Mouse (Mus musculus): ENCODE data around the gene Gramd1b. TPM values are rescaled to one million over a fixed set of nuclear protein-coding genes. Genes with fewer than 3 reads are reported as not detected.

Gramd1b gene
- polyA plus RNA-seq, 1 experiment from 2014 or later = 6.1 TPM

- H3K9me3 ChIP-seq = no peaks in the 10 kb centered on the region
- no peak overlapping the region for H3K4me2 ChIP-seq (replicated peaks)
- no peaks in the 10 kb centered on the region for H3K4me1 ChIP-seq
- no peaks in the 10 kb centered on the region for H3K36me3 ChIP-seq
- H3K27ac ChIP-seq = no peak overlapping the region
- ATAC-seq (ENCODE audit: low FRiP score, low read depth) = no peak
- no peak overlapping the region for H3K9ac ChIP-seq
- WGBS = 92% methylated on average over 15 of the region's 15 CpGs
- H3K27me3 ChIP-seq (replicated peaks) = no peaks in the 10 kb centered on the region
- H3K4me3 ChIP-seq = no peak overlapping the region
These were observed 199.5 kb downstream of the Gramd1b start for GRCm38 (mm10) chr9:40331411-40332286.

- ATAC-seq (ENCODE audit: low FRiP score, low read depth) = peak; percentile 82
- Histone ChIP-seq H3K4me3 (no peak overlapping the region), H3K4me2 (replicated peaks) (no peak overlapping the region), H3K4me1 (no peaks in the 10 kb centered on the region), H3K27ac (no peak overlapping the region), H3K36me3 (no peaks in the 10 kb centered on the region), H3K9me3 (no peaks in the 10 kb centered on the region), H3K27me3 (replicated peaks) (no peaks in the 10 kb centered on the region), H3K9ac (no peak overlapping the region)
- WGBS = 58% methylated on average over 19 of the region's 19 CpGs
These were observed 200.4 kb downstream of the Gramd1b start for GRCm38 (mm10) chr9:40330609-40331382.

GRCm38 (mm10) chr9:40326260-40326915 is 204.8 kb downstream of the Gramd1b start:
- no peak overlapping the region for H3K4me2 ChIP-seq (replicated peaks)
- H3K9ac ChIP-seq = no peak overlapping the region
- no peaks in the 10 kb centered on the region for H3K9me3 ChIP-seq
- H3K36me3 ChIP-seq = no peaks in the 10 kb centered on the region
- no peaks in the 10 kb centered on the region for H3K4me1 ChIP-seq
- ATAC-seq (ENCODE audit: low FRiP score, low read depth) = no peak
- no peak overlapping the region for H3K27ac ChIP-seq
- no peak overlapping the region for H3K4me3 ChIP-seq
- 73% methylated on average over 7 of the region's 7 CpGs for WGBS
- no peaks in the 10 kb centered on the region for H3K27me3 ChIP-seq (replicated peaks)

GRCm38 (mm10) chr9:40324826-40325225 is 206.4 kb downstream of the Gramd1b start:
- Histone ChIP-seq H3K4me3 (no peak overlapping the region), H3K9me3 (no peaks in the 10 kb centered on the region), H3K27me3 (replicated peaks) (no peaks in the 10 kb centered on the region), H3K4me2 (replicated peaks) (no peak overlapping the region), H3K36me3 (no peaks in the 10 kb centered on the region), H3K4me1 (0 out of 2 replicates have a peak, but pooled peaks cover 3% of the 10 kb centered on the region), H3K9ac (no peak overlapping the region), H3K27ac (no peak overlapping the region)
- ATAC-seq (ENCODE audit: low FRiP score, low read depth) = no peak
- WGBS = 96% methylated on average over 6 of the region's 6 CpGs

- no peaks in the 10 kb centered on the region for H3K36me3 ChIP-seq
- H3K4me1 ChIP-seq = 0 out of 2 replicates have a peak, but pooled peaks cover 3% of the 10 kb centered on the region
- no peaks in the 10 kb centered on the region for H3K9me3 ChIP-seq
- H3K9ac ChIP-seq = no peak overlapping the region
- H3K4me3 ChIP-seq = no peak overlapping the region
- H3K27ac ChIP-seq = no peak overlapping the region
- 90% methylated on average over 4 of the region's 4 CpGs for WGBS
- H3K27me3 ChIP-seq (replicated peaks) = no peaks in the 10 kb centered on the region
- H3K4me2 ChIP-seq (replicated peaks) = no peak overlapping the region
- ATAC-seq (ENCODE audit: low FRiP score, low read depth) = no peak
These were observed 206.9 kb downstream of the Gramd1b start for GRCm38 (mm10) chr9:40324232-40324792.

- Histone ChIP-seq H3K4me3 (no peak overlapping the region), H3K36me3 (no peaks in the 10 kb centered on the region), H3K9ac (no peak overlapping the region), H3K9me3 (no peaks in the 10 kb centered on the region), H3K27me3 (replicated peaks) (no peaks in the 10 kb centered on the region), H3K27ac (no peak overlapping the region), H3K4me1 (0 out of 2 replicates have a peak, but pooled peaks cover 3% of the 10 kb centered on the region), H3K4me2 (replicated peaks) (no peak overlapping the region)
- ATAC-seq (ENCODE audit: low FRiP score, low read depth) = no peak
- WGBS = 88% methylated on average over 6 of the region's 6 CpGs
These were observed 207.4 kb downstream of the Gramd1b start for GRCm38 (mm10) chr9:40323773-40324172.

- Histone ChIP-seq H3K4me3 (no peak overlapping the region), H3K27me3 (replicated peaks) (no peaks in the 10 kb centered on the region), H3K27ac (no peak overlapping the region), H3K4me2 (replicated peaks) (no peak overlapping the region), H3K9me3 (no peaks in the 10 kb centered on the region), H3K4me1 (0 out of 2 replicates have a peak, but pooled peaks cover 3% of the 10 kb centered on the region), H3K9ac (no peak overlapping the region), H3K36me3 (no peaks in the 10 kb centered on the region)
- WGBS = 75% methylated on average over 5 of the region's 5 CpGs
- ATAC-seq (ENCODE audit: low FRiP score, low read depth) = no peak
These were observed 208.0 kb downstream of the Gramd1b start for GRCm38 (mm10) chr9:40323171-40323570.

GRCm38 (mm10) chr9:40322372-40322771 is 208.8 kb downstream of the Gramd1b start:
- ATAC-seq (ENCODE audit: low FRiP score, low read depth) = no peak
- H3K4me1 ChIP-seq = 0 out of 2 replicates have a peak, but pooled peaks cover 3% of the 10 kb centered on the region
- H3K27ac ChIP-seq = no peak overlapping the region
- no peak overlapping the region for H3K4me3 ChIP-seq
- H3K9ac ChIP-seq = no peak overlapping the region
- H3K4me2 ChIP-seq (replicated peaks) = no peak overlapping the region
- H3K27me3 ChIP-seq (replicated peaks) = no peaks in the 10 kb centered on the region
- 90% methylated on average over 3 of the region's 3 CpGs for WGBS
- no peaks in the 10 kb centered on the region for H3K36me3 ChIP-seq
- H3K9me3 ChIP-seq = no peaks in the 10 kb centered on the region

GRCm38 (mm10) chr9:40321668-40322003 is 209.5 kb downstream of the Gramd1b start:
- no peaks in the 10 kb centered on the region for H3K9me3 ChIP-seq
- no peaks in the 10 kb centered on the region for H3K27me3 ChIP-seq (replicated peaks)
- no peak overlapping the region for H3K27ac ChIP-seq
- no peak overlapping the region for H3K4me3 ChIP-seq
- no peaks in the 10 kb centered on the region for H3K36me3 ChIP-seq
- no peak overlapping the region for H3K4me2 ChIP-seq (replicated peaks)
- 0 out of 2 replicates have a peak, but pooled peaks cover 3% of the 10 kb centered on the region for H3K4me1 ChIP-seq
- WGBS = 71% methylated on average over 3 of the region's 3 CpGs
- ATAC-seq (ENCODE audit: low FRiP score, low read depth) = no peak
- no peak overlapping the region for H3K9ac ChIP-seq

GRCm38 (mm10) chr9:40320879-40321667 is 210.1 kb downstream of the Gramd1b start:
- H3K9ac ChIP-seq = no peak overlapping the region
- H3K4me3 ChIP-seq = no peak overlapping the region
- WGBS = 66% methylated on average over 12 of the region's 12 CpGs
- no peaks in the 10 kb centered on the region for H3K27me3 ChIP-seq (replicated peaks)
- H3K4me1 ChIP-seq = 0 out of 2 replicates have a peak, but pooled peaks cover 3% of the 10 kb centered on the region
- ATAC-seq (ENCODE audit: low FRiP score, low read depth) = peak; percentile 54
- no peaks in the 10 kb centered on the region for H3K9me3 ChIP-seq
- no peak overlapping the region; the same call in 1 of the 2 replicates for H3K27ac ChIP-seq
- no peaks in the 10 kb centered on the region for H3K36me3 ChIP-seq
- H3K4me2 ChIP-seq (replicated peaks) = no peak overlapping the region; the same call in 1 of the 2 replicates

GRCm38 (mm10) chr9:40320405-40320804 is 210.8 kb downstream of the Gramd1b start:
- Histone ChIP-seq H3K4me1 (0 out of 2 replicates have a peak, but pooled peaks cover 3% of the 10 kb centered on the region), H3K27me3 (replicated peaks) (no peaks in the 10 kb centered on the region), H3K4me2 (replicated peaks) (no peak overlapping the region; the same call in 1 of the 2 replicates), H3K27ac (no peak overlapping the region), H3K9me3 (no peaks in the 10 kb centered on the region), H3K36me3 (peaks cover 3% of the 10 kb centered on the region; the same call in 1 of the 2 replicates), H3K4me3 (no peak overlapping the region), H3K9ac (no peak overlapping the region)
- ATAC-seq (ENCODE audit: low FRiP score, low read depth) = no peak
- WGBS = 89% methylated on average over 8 of the region's 8 CpGs
